Mouse (Mus musculus) liver, postnatal 0 days (tissue): ENCODE results near the gene Gm20388.

Experiments
- CTCF ChIP-seq: sonication (generic); IDR thresholded peaks from 2 replicates; pipeline ENCODE4 v1.5.1; 2016; ENCODE audit warnings: antibody characterized with exemption, low read depth
- EP300 ChIP-seq: IDR thresholded peaks from 2 replicates; pipeline ENCODE4 v1.6.1; 2016; ENCODE audit warnings: antibody characterized with exemption, low read depth, mild to moderate bottlenecking

DNA sequence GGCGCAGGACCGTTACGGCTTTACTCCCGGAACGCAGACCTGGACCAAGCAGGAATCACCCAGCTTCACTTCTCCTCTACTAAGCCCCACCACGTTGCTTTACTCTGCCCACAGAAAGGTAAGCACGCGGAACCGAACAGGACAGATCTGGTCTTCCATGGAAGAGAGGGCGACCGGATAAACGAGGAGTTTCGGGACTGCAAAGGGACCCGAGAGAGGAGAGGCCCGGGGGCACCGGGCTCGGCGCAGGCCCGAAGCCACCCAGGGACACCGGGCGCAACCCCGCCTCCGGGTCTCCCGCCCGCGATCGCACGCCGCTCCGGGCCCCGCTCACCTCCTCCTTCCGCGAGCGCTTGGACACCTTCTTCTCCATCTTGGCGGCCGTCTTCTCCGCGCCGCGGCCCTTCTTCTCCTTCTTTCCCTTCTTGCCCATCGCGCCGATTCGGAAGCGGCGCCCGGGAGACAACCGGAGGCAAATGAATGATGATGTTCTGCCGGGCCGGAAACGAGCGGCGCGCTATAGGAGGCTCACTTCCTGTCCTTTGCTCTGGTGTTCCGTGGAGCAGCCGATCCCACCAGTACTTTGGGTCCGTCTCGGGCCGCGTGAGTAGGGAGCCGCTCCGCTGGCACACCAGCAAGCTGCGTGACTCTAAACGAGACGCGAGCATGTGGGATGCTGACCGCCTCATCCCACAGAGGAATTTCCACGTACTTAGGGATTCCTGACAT lies 1918.6 kb downstream of the Gm20388 start, which contains the start of gene Klhdc4:
- TF ChIP-seq CTCF (no peak), EP300 (no peak; the same call in 1 of the 2 replicates)
